Mouse (Mus musculus) midbrain, embryonic 13.5 days (tissue): ENCODE data around the gene Bsg. TPM values are rescaled to one million over a fixed set of nuclear protein-coding genes. Genes with fewer than 3 reads are reported as not detected.

Source experiments
- ATAC-seq: fragments of 200-750 bp; cut with Nextera tagmentation; 2 replicates; pipeline ENCODE4 v1.8.0; 2017; ENCODE audit warnings: mild to moderate bottlenecking, moderate TSS enrichment, moderate library complexity
- H3K27ac ChIP-seq: fragments of 300-500 bp; sonication (generic); 2 replicates; pipeline ENCODE4 v1.5.1; 2015; ENCODE audit warnings: inconsistent platforms, mild to moderate bottlenecking, moderate library complexity
- H3K27me3 ChIP-seq: fragments of 300-500 bp; sonication (generic); 2 replicates; pipeline ENCODE4 v1.6.1; 2015; ENCODE audit warnings: mild to moderate bottlenecking, inconsistent platforms
- H3K36me3 ChIP-seq: fragments of 300-500 bp; sonication (generic); 2 replicates; pipeline ENCODE4 v1.6.1; 2015; ENCODE audit warnings: mild to moderate bottlenecking, inconsistent platforms
- H3K4me1 ChIP-seq: fragments of 300-500 bp; sonication (generic); replicated peaks from 2 replicates; pipeline ENCODE4 v1.6.1; 2015; ENCODE audit warnings: inconsistent platforms
- H3K4me2 ChIP-seq: fragments of 300-500 bp; sonication (generic); replicated peaks from 2 replicates; pipeline ENCODE4 v1.6.1; 2015; ENCODE audit warnings: moderate library complexity, mild to moderate bottlenecking, inconsistent platforms
- H3K4me3 ChIP-seq: fragments of 300-500 bp; sonication (generic); replicated peaks from 2 replicates; pipeline ENCODE4 v1.5.1; 2015; ENCODE audit warnings: mild to moderate bottlenecking, inconsistent platforms
- H3K9ac ChIP-seq: fragments of 300-500 bp; sonication (generic); replicated peaks from 2 replicates; pipeline ENCODE4 v1.6.1; 2015; ENCODE audit warnings: mild to moderate bottlenecking, inconsistent platforms
- H3K9me3 ChIP-seq: fragments of 300-500 bp; sonication (generic); 2 replicates; pipeline ENCODE4 v1.6.1; 2016; ENCODE audit warnings: mild to moderate bottlenecking, inconsistent platforms
- WGBS: fragments of 180-500 bp; shearing (Covaris S2); methylation state at CpG from one replicate; pipeline ENCODE4 v1.1.7; 2015; 5-methylcytosine and 5-hydroxymethylcytosine counted together
- polyA plus RNA-seq: library from polyadenylated mRNA; unstranded; fragments of >200 nt; fragmentation: Nextera tagmentation; extraction: Ambion mirVana; gene quantifications from 2 replicates; pipeline ENCODE4 v1.2.1, GENCODE M21; 2015

Gene Bsg
- polyA plus RNA-seq, 1 experiment from 2014 or later = 608 TPM

- no peak overlapping the region for H3K9ac ChIP-seq
- H3K36me3 ChIP-seq = peaks cover 27% of the 10 kb centered on the region
- H3K4me2 ChIP-seq = no peak overlapping the region
- no peak overlapping the region for H3K4me3 ChIP-seq
- H3K27me3 ChIP-seq = no peaks in the 10 kb centered on the region
- 0 out of 2 replicates have a peak, but pooled peaks cover 3% of the 10 kb centered on the region for H3K9me3 ChIP-seq
- ATAC-seq = no peak
- H3K4me1 ChIP-seq = no peaks in the 10 kb centered on the region
- 77% methylated on average over 28 of the region's 28 CpGs for WGBS
- H3K27ac ChIP-seq = no peak overlapping the region
Observed at GRCm38 (mm10) chr10:79728323-79729249, 24.3 kb downstream of the Bsg start.

GRCm38 (mm10) chr10:79729357-79729965 lies 25.2 kb downstream of the Bsg start:
- Histone ChIP-seq H3K36me3 (peaks cover 35% of the 10 kb centered on the region), H3K27me3 (no peaks in the 10 kb centered on the region), H3K9me3 (0 out of 2 replicates have a peak, but pooled peaks cover 3% of the 10 kb centered on the region), H3K9ac (no peak overlapping the region), H3K4me2 (no peak overlapping the region), H3K4me3 (no peak overlapping the region), H3K27ac (no peak overlapping the region), H3K4me1 (no peaks in the 10 kb centered on the region)
- 91% methylated on average over 13 of the region's 13 CpGs for WGBS
- ATAC-seq = no peak

GRCm38 (mm10) chr10:79732500-79732899 lies 28.2 kb downstream of the Bsg start:
- 100% methylated on average over 1 of the region's 1 CpGs for WGBS
- ATAC-seq = no peak
- Histone ChIP-seq H3K4me1 (peaks cover 5% of the 10 kb centered on the region; the same call in 1 of the 2 replicates), H3K36me3 (peaks cover 66% of the 10 kb centered on the region), H3K27me3 (peaks cover 21% of the 10 kb centered on the region), H3K4me3 (no peak overlapping the region), H3K27ac (no peak overlapping the region), H3K4me2 (no peak overlapping the region), H3K9me3 (peaks cover 11% of the 10 kb centered on the region; the same call in 1 of the 2 replicates), H3K9ac (no peak overlapping the region)

- Histone ChIP-seq H3K4me3 (no peak overlapping the region), H3K4me2 (no peak overlapping the region), H3K36me3 (peaks cover 79% of the 10 kb centered on the region), H3K9ac (no peak overlapping the region), H3K27me3 (peaks cover 21% of the 10 kb centered on the region), H3K27ac (no peak overlapping the region), H3K4me1 (peaks cover 5% of the 10 kb centered on the region; the same call in 1 of the 2 replicates), H3K9me3 (peaks cover 23% of the 10 kb centered on the region)
- no peak for ATAC-seq
- WGBS = 96% methylated on average over 15 of the region's 15 CpGs
Observed at GRCm38 (mm10) chr10:79733847-79734246, 29.6 kb downstream of the Bsg start.

- WGBS = 38% methylated on average over 49 of the region's 52 CpGs
- Histone ChIP-seq H3K4me1 (peaks cover 5% of the 10 kb centered on the region; the same call in 1 of the 2 replicates), H3K4me3 (0 out of 2 replicates have a peak overlapping the region, but pooled peaks have one; percentile 1), H3K36me3 (peaks cover 94% of the 10 kb centered on the region), H3K27me3 (peaks cover 21% of the 10 kb centered on the region), H3K27ac (no peak overlapping the region), H3K4me2 (peak overlapping the region; percentile 11; the same call in 1 of the 2 replicates), H3K9me3 (peaks cover 38% of the 10 kb centered on the region), H3K9ac (no peak overlapping the region)
- no peak; the same call in 1 of the 2 replicates for ATAC-seq
Observed at GRCm38 (mm10) chr10:79735361-79735760, 31.1 kb downstream of the Bsg start.

GRCm38 (mm10) chr10:79736706-79737105 lies 32.4 kb downstream of the Bsg start:
- Histone ChIP-seq H3K4me1 (peaks cover 5% of the 10 kb centered on the region; the same call in 1 of the 2 replicates), H3K9me3 (peaks cover 40% of the 10 kb centered on the region), H3K27ac (no peak overlapping the region), H3K36me3 (peaks cover 98% of the 10 kb centered on the region), H3K4me2 (no peak overlapping the region), H3K9ac (no peak overlapping the region), H3K27me3 (peaks cover 21% of the 10 kb centered on the region), H3K4me3 (no peak overlapping the region)
- WGBS = 94% methylated on average over 14 of the region's 14 CpGs
- no peak for ATAC-seq

GRCm38 (mm10) chr10:79738259-79738658 lies 34.0 kb downstream of the Bsg start:
- Histone ChIP-seq H3K36me3 (peaks cover 98% of the 10 kb centered on the region), H3K9ac (no peak overlapping the region), H3K4me1 (peaks cover 5% of the 10 kb centered on the region; the same call in 1 of the 2 replicates), H3K27ac (no peak overlapping the region), H3K9me3 (peaks cover 37% of the 10 kb centered on the region), H3K4me2 (no peak overlapping the region), H3K27me3 (peaks cover 21% of the 10 kb centered on the region), H3K4me3 (no peak overlapping the region)
- ATAC-seq = no peak
- 85% methylated on average over 10 of the region's 10 CpGs for WGBS

- H3K9me3 ChIP-seq = peaks cover 37% of the 10 kb centered on the region
- peaks cover 98% of the 10 kb centered on the region for H3K36me3 ChIP-seq
- no peak overlapping the region for H3K4me2 ChIP-seq
- WGBS = 96% methylated on average over 28 of the region's 28 CpGs
- ATAC-seq = no peak
- H3K27ac ChIP-seq = no peak overlapping the region
- H3K9ac ChIP-seq = no peak overlapping the region
- H3K27me3 ChIP-seq = peaks cover 21% of the 10 kb centered on the region
- no peak overlapping the region for H3K4me3 ChIP-seq
- H3K4me1 ChIP-seq = peaks cover 5% of the 10 kb centered on the region; the same call in 1 of the 2 replicates
Observed at GRCm38 (mm10) chr10:79739234-79739633, 34.9 kb downstream of the Bsg start.

GRCm38 (mm10) chr10:79740863-79741262 lies 36.6 kb downstream of the Bsg start:
- H3K9me3 ChIP-seq = peaks cover 35% of the 10 kb centered on the region
- no peak overlapping the region for H3K27ac ChIP-seq
- ATAC-seq = no peak
- H3K4me3 ChIP-seq = no peak overlapping the region
- peaks cover 9% of the 10 kb centered on the region for H3K27me3 ChIP-seq
- peaks cover 86% of the 10 kb centered on the region for H3K36me3 ChIP-seq
- 59% methylated on average over 11 of the region's 11 CpGs for WGBS
- no peak overlapping the region for H3K4me2 ChIP-seq
- H3K9ac ChIP-seq = no peak overlapping the region
- peaks cover 8% of the 10 kb centered on the region for H3K4me1 ChIP-seq

GRCm38 (mm10) chr10:79743161-79743560 lies 38.9 kb downstream of the Bsg start:
- peaks cover 15% of the 10 kb centered on the region for H3K4me1 ChIP-seq
- no peak overlapping the region for H3K4me2 ChIP-seq
- H3K27ac ChIP-seq = no peak overlapping the region
- no peaks in the 10 kb centered on the region for H3K27me3 ChIP-seq
- no peak overlapping the region for H3K4me3 ChIP-seq
- no peak for ATAC-seq
- 90% methylated on average over 11 of the region's 11 CpGs for WGBS
- H3K9ac ChIP-seq = no peak overlapping the region
- peaks cover 63% of the 10 kb centered on the region for H3K36me3 ChIP-seq
- H3K9me3 ChIP-seq = peaks cover 23% of the 10 kb centered on the region

GRCm38 (mm10) chr10:79743650-79744365 lies 39.5 kb downstream of the Bsg start:
- Histone ChIP-seq H3K4me3 (no peak overlapping the region), H3K9me3 (peaks cover 17% of the 10 kb centered on the region; the same call in 1 of the 2 replicates), H3K36me3 (peaks cover 57% of the 10 kb centered on the region), H3K4me1 (peaks cover 15% of the 10 kb centered on the region), H3K9ac (no peak overlapping the region; the same call in 1 of the 2 replicates), H3K4me2 (no peak overlapping the region), H3K27ac (no peak overlapping the region), H3K27me3 (no peaks in the 10 kb centered on the region)
- ATAC-seq = no peak
- WGBS = 92% methylated on average over 15 of the region's 15 CpGs
